Mouse (Mus musculus): ENCODE measurements around the gene Tcstv1. TPM values are rescaled to one million over a fixed set of nuclear protein-coding genes. Genes with fewer than 3 reads are reported as not detected.
"Not testable (repeated sequence)": the region's sequence is repeated elsewhere in the genome, so short reads cannot be mapped to it uniquely, and the experiment has no call there.

Gene Tcstv1
- not detected in 2 replicates for polyA plus RNA-seq (2015; fragmentation: Nextera tagmentation; extraction: Ambion mirVana)

GRCm38 (mm10) chr13:119894685-119895084 lies at the start of gene Tcstv1:
Tcstv1 (minus strand) TSS chr13:119894785.
- H3K9ac ChIP-seq (replicated peaks); H3K27ac ChIP-seq (ENCODE audit: low read depth); H3K27me3 ChIP-seq (ENCODE audit: insufficient read depth, low read length); DNase-seq; ATAC-seq; H3K4me1 ChIP-seq (ENCODE audit: insufficient read depth); H3K36me3 ChIP-seq (replicated peaks; ENCODE audit: insufficient read depth, low read length); H3K4me3 ChIP-seq (ENCODE audit: low read depth, low read length); H3K9me3 ChIP-seq (ENCODE audit: low read length); H3K4me2 ChIP-seq (ENCODE audit: low read depth, low read length): not testable (repeated sequence)
- WGBS (ENCODE audit: insufficient replicate concordance) = 65% methylated on average over 3 of the region's 3 CpGs

GRCm38 (mm10) chr13:119929172-119929571 lies 34.6 kb upstream of the Tcstv1 start, which contains the start of gene Gm21761:
Gm21761 (minus strand) TSS chr13:119929272.
- H3K4me1 ChIP-seq (ENCODE audit: insufficient read depth); H3K4me2 ChIP-seq (ENCODE audit: low read depth, low read length); H3K9me3 ChIP-seq (ENCODE audit: low read length); H3K36me3 ChIP-seq (replicated peaks; ENCODE audit: insufficient read depth, low read length); ATAC-seq; H3K27me3 ChIP-seq (ENCODE audit: insufficient read depth, low read length); H3K9ac ChIP-seq (replicated peaks); DNase-seq; H3K4me3 ChIP-seq (ENCODE audit: low read depth, low read length); H3K27ac ChIP-seq (ENCODE audit: low read depth): not testable (repeated sequence)
- WGBS (ENCODE audit: insufficient replicate concordance) = no CpG with 5 or more reads among the region's 5 CpGs

- H3K4me3 ChIP-seq (ENCODE audit: low read depth, low read length); H3K9me3 ChIP-seq (ENCODE audit: low read length); DNase-seq; H3K4me2 ChIP-seq (ENCODE audit: low read depth, low read length); H3K9ac ChIP-seq (replicated peaks); ATAC-seq; H3K27ac ChIP-seq (ENCODE audit: low read depth); H3K27me3 ChIP-seq (ENCODE audit: insufficient read depth, low read length); H3K36me3 ChIP-seq (replicated peaks; ENCODE audit: insufficient read depth, low read length); H3K4me1 ChIP-seq (ENCODE audit: insufficient read depth): not testable (repeated sequence)
- 59% methylated on average over 2 of the region's 3 CpGs for WGBS (ENCODE audit: insufficient replicate concordance)
Observed at GRCm38 (mm10) chr13:119924597-119925340, 30.2 kb upstream of the Tcstv1 start.

GRCm38 (mm10) chr13:119916966-119917722 lies 22.6 kb upstream of the Tcstv1 start:
- H3K4me2 ChIP-seq (ENCODE audit: low read depth, low read length); H3K4me3 ChIP-seq (ENCODE audit: low read depth, low read length); H3K4me1 ChIP-seq (ENCODE audit: insufficient read depth); ATAC-seq; H3K9me3 ChIP-seq (ENCODE audit: low read length); H3K27me3 ChIP-seq (ENCODE audit: insufficient read depth, low read length); H3K27ac ChIP-seq (ENCODE audit: low read depth); DNase-seq; H3K9ac ChIP-seq (replicated peaks); H3K36me3 ChIP-seq (replicated peaks; ENCODE audit: insufficient read depth, low read length): not testable (repeated sequence)
- WGBS (ENCODE audit: insufficient replicate concordance) = 45% methylated on average over 4 of the region's 5 CpGs

- not testable (repeated sequence) for DNase-seq
- 36% methylated on average over 2 of the region's 2 CpGs for WGBS (ENCODE audit: insufficient replicate concordance)
Observed at GRCm38 (mm10) chr13:119916449-119916848, 21.9 kb upstream of the Tcstv1 start.

GRCm38 (mm10) chr13:119898549-119898948 lies 4.0 kb upstream of the Tcstv1 start:
- not testable (repeated sequence) for ATAC-seq; H3K9me3 ChIP-seq (ENCODE audit: low read length)
- 45% methylated on average over 4 of the region's 5 CpGs for WGBS (ENCODE audit: insufficient replicate concordance)

More at GRCm38 (mm10) chr13:119916449-119916848, 21.9 kb upstream of the Tcstv1 start:
- not testable (repeated sequence) for H3K27me3 ChIP-seq (ENCODE audit: insufficient read depth, low read length); H3K36me3 ChIP-seq (replicated peaks; ENCODE audit: insufficient read depth, low read length); H3K4me2 ChIP-seq (ENCODE audit: low read depth, low read length); H3K4me1 ChIP-seq (ENCODE audit: insufficient read depth); H3K27ac ChIP-seq (ENCODE audit: low read depth); H3K9ac ChIP-seq (replicated peaks); H3K4me3 ChIP-seq (ENCODE audit: low read depth, low read length); H3K9me3 ChIP-seq (ENCODE audit: low read length); ATAC-seq

GRCm38 (mm10) chr13:119886896-119887295 lies 7.7 kb downstream of the Tcstv1 start:
- H3K27ac ChIP-seq (ENCODE audit: low read depth); H3K27me3 ChIP-seq (ENCODE audit: insufficient read depth, low read length); ATAC-seq; H3K4me1 ChIP-seq (ENCODE audit: insufficient read depth); H3K4me3 ChIP-seq (ENCODE audit: low read depth, low read length); H3K9ac ChIP-seq (replicated peaks); H3K36me3 ChIP-seq (replicated peaks; ENCODE audit: insufficient read depth, low read length); H3K9me3 ChIP-seq (ENCODE audit: low read length); DNase-seq; H3K4me2 ChIP-seq (ENCODE audit: low read depth, low read length): not testable (repeated sequence)
- WGBS (ENCODE audit: insufficient replicate concordance) = 42% methylated on average over 4 of the region's 4 CpGs

More at GRCm38 (mm10) chr13:119898549-119898948, 4.0 kb upstream of the Tcstv1 start:
- H3K27ac ChIP-seq (ENCODE audit: low read depth); H3K27me3 ChIP-seq (ENCODE audit: insufficient read depth, low read length); H3K4me1 ChIP-seq (ENCODE audit: insufficient read depth); H3K9ac ChIP-seq (replicated peaks); H3K4me2 ChIP-seq (ENCODE audit: low read depth, low read length); DNase-seq; H3K36me3 ChIP-seq (replicated peaks; ENCODE audit: insufficient read depth, low read length); H3K4me3 ChIP-seq (ENCODE audit: low read depth, low read length): not testable (repeated sequence)

- DNase-seq; H3K27ac ChIP-seq (ENCODE audit: low read depth); H3K9me3 ChIP-seq (ENCODE audit: low read length); H3K27me3 ChIP-seq (ENCODE audit: insufficient read depth, low read length); H3K36me3 ChIP-seq (replicated peaks; ENCODE audit: insufficient read depth, low read length); H3K4me3 ChIP-seq (ENCODE audit: low read depth, low read length); ATAC-seq; H3K4me2 ChIP-seq (ENCODE audit: low read depth, low read length); H3K4me1 ChIP-seq (ENCODE audit: insufficient read depth); H3K9ac ChIP-seq (replicated peaks): not testable (repeated sequence)
- WGBS (ENCODE audit: insufficient replicate concordance) = 32% methylated on average over 6 of the region's 7 CpGs
Observed at GRCm38 (mm10) chr13:119864395-119864999, 30.1 kb downstream of the Tcstv1 start.

GRCm38 (mm10) chr13:119862399-119862798 lies 32.2 kb downstream of the Tcstv1 start:
- not testable (repeated sequence) for ATAC-seq; H3K4me3 ChIP-seq (ENCODE audit: low read depth, low read length); H3K9ac ChIP-seq (replicated peaks); H3K27me3 ChIP-seq (ENCODE audit: insufficient read depth, low read length); H3K4me1 ChIP-seq (ENCODE audit: insufficient read depth); H3K9me3 ChIP-seq (ENCODE audit: low read length); H3K4me2 ChIP-seq (ENCODE audit: low read depth, low read length); H3K36me3 ChIP-seq (replicated peaks; ENCODE audit: insufficient read depth, low read length); H3K27ac ChIP-seq (ENCODE audit: low read depth); DNase-seq
- WGBS (ENCODE audit: insufficient replicate concordance) = no CpG with 5 or more reads among the region's 6 CpGs

Measured in liver, postnatal 0 days (tissue).